Mouse (Mus musculus) heart, adult 8-10 months (tissue): ENCODE data around the gene Iqck. TPM values are rescaled to one million over a fixed set of nuclear protein-coding genes. Genes with fewer than 3 reads are reported as not detected.
A peak's percentile ranks its signal among the peaks of the same experiment; 100 is the strongest.

Source experiments
- DNase-seq: peaks from one replicate; pipeline ENCODE4 v3.0.0; 2022; ENCODE audit warnings: low spot score
- total RNA-seq, 4 experiments: library from RNA; stranded (reverse); gene quantifications; 2 replicates each; pipeline ENCODE4 v1.2.4; 2022

Gene Iqck
- total RNA-seq, 4 experiments from 2014 or later, result 0.32 to 0.72 (median 0.49) TPM

- DNase-seq, result no peak
Measured at GRCm38 (mm10) chr7:118911571-118911970, 56.0 kb downstream of the Iqck start.

DNA sequence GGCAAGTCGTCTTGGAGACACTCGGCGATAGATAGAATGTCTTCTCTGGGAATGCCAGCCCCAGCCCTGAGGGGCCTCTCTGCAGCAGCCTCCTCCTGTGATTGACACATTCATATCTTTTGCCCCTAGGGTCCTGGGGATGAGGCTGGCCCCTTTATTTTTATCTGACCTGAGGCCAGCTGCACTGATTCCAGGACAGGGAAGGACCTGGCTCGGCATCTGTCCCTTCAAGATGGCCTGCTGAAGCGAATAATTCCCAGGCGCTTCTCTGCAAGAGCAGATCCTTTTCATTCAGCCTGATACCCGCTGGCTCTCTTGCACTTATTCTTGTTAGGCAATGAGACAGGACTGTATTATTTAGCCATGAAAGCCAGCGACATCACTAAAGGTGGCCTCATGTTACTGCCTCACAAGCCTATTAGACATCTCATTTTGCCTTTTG, 56.5 kb downstream of the Iqck start:
- no peak for DNase-seq

GRCm38 (mm10) chr7:118914561-118915165, 59.1 kb downstream of the Iqck start:
- no peak for DNase-seq

DNA sequence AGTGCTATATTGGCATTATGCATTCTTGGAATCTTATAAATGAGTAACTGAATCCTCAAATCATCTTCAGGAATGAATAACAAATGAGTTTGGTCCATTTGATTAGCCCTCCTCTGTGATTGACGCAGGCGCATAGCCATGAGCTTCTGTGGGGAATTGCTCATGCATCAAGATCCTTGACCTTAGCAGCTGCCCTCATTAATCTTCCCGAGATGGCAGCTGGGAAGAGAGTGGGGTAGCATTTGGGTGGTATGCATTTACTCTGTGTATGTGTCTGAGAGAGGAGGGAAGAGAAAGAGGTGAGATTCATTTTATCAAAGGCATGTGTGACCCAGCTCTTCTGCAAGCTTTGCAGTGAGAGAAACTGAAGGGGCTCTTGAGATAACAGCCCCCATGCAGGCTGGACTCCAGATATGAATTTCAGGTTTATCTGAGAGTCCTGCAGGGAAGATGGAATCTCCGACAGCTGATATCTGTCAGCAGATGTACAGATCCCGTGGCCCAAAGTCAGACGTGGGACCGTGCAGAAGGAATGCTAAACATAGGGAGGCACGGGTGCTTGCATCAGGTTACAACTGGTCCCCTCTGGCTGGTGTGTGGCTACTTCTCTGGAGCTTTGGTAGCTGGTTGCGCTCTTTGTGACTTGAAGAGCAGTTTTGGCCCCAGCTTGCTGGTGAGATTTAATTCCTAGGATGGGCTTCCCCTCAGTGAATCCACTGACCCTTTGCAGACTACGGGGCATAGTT, 63.9 kb downstream of the Iqck start:
- no peak for DNase-seq

DNA sequence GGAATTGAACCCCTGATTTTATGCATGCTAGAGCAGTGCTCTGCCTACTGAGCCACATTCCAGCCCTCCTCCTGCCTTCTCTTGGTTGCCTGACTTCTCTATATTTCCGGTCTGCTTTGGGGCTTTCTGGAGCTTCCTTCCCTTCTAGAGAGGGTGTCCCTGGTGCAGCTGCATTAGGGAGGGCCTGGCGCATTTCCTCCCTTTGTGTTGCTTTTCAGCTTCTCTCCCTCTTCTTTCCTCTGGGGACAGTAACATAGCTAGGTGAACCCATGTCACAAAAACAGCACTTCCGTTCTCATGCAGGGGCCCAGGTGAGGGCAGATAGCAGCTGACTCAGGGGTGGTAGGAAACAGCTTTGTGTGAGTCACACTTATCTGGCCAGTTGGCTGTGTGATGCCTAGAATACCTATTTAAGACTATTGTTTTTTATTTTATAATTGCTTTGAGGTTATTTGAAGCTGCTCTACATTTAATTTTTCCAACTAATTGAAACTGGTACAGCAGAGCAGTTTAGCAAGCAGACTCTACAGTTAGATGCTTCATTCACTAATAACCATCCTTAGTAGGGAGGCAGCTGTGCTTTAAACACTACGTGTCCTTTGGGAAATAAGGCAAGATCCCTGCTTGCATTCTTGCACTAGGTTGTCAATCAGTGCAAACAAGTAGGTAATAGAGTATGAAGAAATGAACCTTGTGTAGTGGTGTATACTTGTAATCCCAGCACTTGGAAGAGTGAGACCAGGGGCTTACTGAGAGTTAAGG, 67.1 kb downstream of the Iqck start:
- DNase-seq, result peak; percentile 58

DNA sequence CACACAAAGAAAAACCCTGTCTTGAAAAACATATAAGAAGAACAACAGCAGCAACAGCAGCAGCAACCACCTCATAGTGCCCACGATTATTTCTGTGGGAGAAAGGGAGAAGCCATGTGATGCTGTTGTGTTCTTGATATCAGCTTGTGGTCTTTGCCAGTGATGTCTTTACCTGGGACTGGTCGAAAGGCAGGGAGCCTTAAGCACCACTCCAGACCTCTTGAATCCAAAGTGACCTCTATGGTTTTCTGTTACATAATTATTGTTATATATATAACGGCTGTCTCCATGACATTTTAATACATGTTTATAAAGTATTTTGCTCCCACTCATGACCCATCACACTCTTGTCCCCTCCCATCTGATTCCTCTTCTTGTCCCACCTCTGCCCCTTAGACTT, 70.0 kb downstream of the Iqck start:
- DNase-seq, result no peak

DNA sequence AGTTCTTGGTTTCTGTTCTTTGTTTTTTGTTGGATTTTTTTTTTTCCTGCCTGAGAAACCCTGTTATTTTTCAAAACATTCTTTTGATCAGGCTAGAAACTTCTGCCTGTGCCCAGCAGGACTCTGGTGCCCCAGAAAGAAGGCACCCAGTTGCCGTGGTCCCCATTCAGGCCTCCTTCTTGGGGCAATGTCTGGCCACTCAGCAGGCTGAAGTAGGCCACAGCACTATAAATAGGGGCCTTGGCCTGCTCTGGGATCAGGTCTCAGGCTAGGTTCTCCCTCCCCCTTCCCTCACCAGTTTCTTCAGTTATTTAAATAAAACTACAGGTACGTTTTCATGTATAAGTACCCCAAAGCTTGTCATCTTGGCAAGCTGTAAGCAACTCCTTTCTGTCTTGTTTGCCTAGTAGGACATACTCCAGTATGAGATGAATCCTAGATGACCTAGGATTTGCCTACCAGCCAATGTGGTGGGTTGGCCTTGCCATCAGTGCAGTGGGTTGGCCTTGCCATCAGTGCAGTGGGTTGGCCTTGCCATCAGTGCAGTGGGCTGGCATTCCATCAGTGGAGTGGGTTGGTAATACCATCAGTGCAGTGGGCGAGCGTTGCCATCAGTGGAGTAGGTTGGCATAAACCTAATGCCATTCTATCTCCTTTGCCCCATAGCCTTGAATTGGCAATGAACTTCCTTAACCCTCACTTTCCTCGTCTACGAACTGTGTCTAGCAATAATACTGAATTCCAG, 71.1 kb downstream of the Iqck start:
- no peak for DNase-seq

DNA sequence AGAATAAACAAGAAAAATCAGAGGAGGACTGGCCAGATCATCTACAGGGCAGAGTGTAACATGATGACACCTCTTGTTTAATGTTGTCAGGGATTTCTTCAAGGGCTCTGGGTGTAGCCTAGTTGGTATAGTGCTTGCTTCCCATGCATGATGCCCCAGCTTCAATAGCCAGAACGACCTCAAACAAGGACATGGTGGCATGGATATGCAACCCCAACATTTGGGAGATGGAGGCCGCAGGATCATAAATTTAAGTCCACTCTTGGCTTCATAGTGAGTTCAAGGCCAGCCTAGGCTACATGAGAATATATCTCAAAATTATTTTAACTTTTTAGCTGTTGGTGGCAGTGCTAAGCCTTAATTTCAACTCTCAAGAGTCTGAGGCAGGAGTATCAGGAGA, 71.7 kb downstream of the Iqck start:
- DNase-seq, result no peak

DNA sequence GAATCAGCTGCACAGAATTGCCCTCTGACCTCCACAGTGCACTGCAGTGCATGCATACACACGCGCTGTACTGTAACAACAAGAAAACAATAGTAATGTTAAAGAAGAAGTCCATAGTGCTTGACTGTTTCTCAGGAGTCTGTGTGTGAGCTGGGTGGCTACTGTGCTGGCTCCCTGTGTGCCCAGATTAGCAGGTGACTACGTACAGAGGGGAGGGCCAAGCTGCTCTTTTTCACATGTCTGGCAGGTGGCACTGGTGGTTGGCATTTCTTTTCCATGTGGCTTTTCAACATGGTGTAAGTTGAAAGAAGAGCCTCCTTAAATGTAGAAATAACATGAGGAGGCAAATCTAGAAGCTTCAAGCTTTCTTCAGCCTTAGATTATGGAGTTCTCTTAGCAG, 72.8 kb downstream of the Iqck start:
- DNase-seq, result no peak

- DNase-seq, result no peak
Measured at GRCm38 (mm10) chr7:118928916-118929315, 73.4 kb downstream of the Iqck start.

DNA sequence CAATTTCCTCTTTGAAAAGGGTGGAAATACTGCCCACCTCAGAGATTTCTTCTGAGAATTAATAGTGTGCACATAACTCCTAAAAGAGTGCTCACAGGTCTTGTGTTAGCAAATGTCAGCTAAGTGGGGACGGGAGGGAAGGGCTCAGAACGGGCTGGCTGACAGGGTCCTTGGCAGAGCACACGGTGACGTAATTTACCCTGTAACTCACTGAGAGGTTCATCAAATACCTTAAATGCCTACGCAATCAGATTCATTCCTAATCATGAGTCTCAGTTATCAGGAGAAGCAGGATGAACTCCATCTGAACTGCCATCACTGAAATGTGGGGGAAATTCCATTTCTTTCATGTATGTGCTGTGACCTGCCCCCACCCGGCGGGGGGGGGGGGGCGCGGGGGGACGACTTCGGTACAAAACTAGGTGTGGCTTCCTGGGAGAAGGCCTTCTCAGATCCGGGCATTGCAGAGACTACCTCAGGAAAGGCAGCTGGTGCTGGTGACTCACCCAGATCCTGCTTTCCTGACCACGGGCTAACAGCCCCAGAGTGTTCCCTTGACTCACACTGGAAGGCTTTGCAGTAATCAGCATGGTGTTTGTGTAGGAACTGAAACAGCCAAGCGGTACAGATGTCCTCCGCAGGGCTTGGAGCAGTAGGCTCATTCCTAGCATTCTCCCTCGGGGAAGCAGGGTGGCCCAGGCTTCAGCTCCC, 74.2 kb downstream of the Iqck start:
- peak; percentile 82 for DNase-seq

DNA sequence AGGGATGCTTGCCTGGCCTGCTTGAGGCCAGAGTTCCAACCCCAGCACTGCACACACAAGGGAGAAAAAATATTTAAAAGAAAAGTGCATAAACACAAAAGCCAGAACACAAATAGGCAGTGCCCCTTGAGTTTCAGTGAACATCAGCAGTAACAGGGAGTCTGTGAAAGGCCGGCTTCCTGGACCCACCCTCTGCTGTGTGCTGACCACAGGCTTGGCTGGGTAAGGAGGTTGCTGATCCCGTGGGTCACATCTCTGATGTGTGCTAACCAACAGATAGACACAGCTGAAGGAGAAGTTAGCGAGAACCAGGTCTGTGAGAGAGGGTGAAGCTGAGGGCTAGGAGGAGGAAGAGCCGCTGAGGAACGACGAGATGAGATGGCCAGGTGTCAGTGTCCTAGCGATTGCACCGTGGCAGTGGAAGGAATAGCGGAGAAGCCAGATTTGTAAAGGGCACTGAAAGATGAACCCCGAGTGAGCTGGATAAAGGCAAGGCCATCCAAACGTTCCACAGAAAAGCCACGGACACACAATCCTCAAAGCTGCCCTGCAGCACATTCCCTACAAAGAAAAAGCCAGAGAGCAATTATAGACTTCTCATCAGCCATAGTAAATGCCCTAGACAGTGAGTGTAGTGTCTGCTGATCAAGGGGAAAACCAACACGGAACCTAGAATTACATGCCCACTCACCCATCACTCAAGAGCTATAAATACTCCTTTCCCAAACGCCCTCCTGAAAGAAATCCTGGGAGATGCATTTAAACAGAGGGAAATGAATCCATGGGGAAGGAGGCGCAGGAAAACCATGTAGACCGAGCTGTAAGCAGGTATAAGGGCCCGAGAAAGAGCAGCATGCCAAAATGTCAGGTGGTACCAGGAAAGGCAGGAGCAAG, 76.2 kb downstream of the Iqck start:
- no peak for DNase-seq

GRCm38 (mm10) chr7:118935306-118935705, 79.8 kb downstream of the Iqck start:
- peak; percentile 60 for DNase-seq

GRCm38 (mm10) chr7:118936844-118937243, 81.3 kb downstream of the Iqck start:
- no peak for DNase-seq

DNA sequence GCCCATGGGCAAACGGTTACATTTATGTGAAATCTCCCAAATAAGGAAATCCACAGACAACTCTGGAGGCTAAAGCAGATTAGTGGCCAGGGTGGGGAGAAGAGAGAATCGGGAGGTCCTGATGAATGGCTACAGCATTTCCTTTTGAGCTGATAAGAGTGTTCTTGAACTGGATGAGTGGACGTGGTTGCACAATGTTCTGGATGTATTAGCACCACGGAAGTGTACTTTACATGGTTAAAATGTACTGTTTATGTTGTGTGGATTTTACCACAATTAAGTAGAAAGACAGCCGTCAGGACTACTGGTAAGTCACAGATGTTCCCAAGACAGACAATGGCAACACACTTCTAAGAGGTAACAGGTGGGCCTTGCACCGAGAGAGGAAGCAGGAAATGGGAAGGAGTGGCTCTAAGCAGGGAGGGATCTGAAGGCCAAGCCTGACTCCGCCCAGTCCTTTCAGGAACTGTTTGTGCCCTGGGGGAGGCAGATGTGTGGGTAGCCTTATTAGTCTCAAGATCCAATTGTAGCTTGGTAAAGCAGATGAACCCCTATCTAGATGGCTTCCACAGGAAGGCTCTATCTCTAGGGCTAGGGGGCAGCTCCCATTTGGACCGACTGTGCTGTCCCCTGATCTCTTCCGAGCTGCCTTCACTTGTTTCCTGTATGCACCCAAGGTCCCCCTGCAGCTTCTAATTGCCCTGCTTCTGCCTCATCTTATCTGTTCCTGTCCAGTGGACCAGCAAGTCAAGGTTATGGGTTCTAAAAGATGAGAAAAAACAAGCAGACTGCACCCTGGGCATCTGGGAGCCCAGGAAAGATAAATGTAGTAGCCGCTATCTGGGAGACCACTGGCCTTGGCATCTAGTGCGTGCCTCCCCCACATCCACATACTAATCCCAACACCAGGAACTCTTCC, 82.2 kb downstream of the Iqck start:
- no peak for DNase-seq

DNA sequence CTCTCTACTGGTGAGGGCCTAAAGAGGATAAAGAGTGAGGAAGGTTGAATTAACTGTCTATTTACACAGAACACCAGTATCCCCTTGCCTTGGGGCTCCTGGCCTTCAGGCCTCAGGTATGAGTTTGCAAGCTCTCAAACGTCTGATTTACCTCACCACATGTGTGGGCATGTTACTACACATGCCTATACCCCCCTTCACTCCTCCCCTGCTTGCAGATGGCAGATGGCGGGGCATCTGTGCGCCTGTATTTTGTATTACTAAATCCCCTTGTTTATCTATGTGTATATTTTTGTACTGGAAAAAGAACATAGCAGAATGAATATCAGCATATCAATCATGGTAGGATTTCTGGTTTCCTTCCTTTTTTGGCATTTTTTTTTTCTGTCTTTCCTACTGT, 86.7 kb downstream of the Iqck start:
- no peak for DNase-seq

- DNase-seq, result no peak
Measured at GRCm38 (mm10) chr7:118943170-118943569, 87.6 kb downstream of the Iqck start.

- DNase-seq, result no peak
Measured at GRCm38 (mm10) chr7:118944884-118945283, 89.3 kb downstream of the Iqck start.

GRCm38 (mm10) chr7:118947241-118947640, 91.7 kb downstream of the Iqck start:
- DNase-seq, result no peak
